Mouse (Mus musculus): ENCODE measurements around the gene Padi4. TPM values are rescaled to one million over a fixed set of nuclear protein-coding genes. Genes with fewer than 3 reads are reported as not detected.

The Padi4 gene
- total and polyA plus RNA-seq, 2 experiments from 2014 or later = 0.06 TPM; not detected in 1

GRCm38 (mm10) chr4:140722710-140723109, 51.3 kb downstream of the Padi4 start:
- no peak for ATAC-seq
- Histone ChIP-seq H3K4me3 (ENCODE audit: low read depth, low read length) (no peak overlapping the region), H3K9me3 (ENCODE audit: low read length) (no peaks in the 10 kb centered on the region), H3K27me3 (ENCODE audit: insufficient read depth, low read length) (no peaks in the 10 kb centered on the region), H3K4me1 (ENCODE audit: insufficient read depth) (no peaks in the 10 kb centered on the region), H3K27ac (ENCODE audit: low read depth, low read length) (no peak overlapping the region), H3K36me3 (ENCODE audit: insufficient read depth) (peaks cover 52% of the 10 kb centered on the region), H3K9ac (no peak overlapping the region), H3K4me2 (ENCODE audit: low read depth) (no peak overlapping the region)
- WGBS = 70% methylated on average over 9 of the region's 9 CpGs
- no peak for TF ChIP-seq CTCF (IDR thresholded peaks at IDR 0.05; ENCODE audit: low read depth)
- DNase-seq = no peak

- Histone ChIP-seq H3K27me3 (ENCODE audit: insufficient read depth, low read length) (no peaks in the 10 kb centered on the region), H3K4me2 (ENCODE audit: low read depth) (no peak overlapping the region), H3K9me3 (ENCODE audit: low read length) (no peaks in the 10 kb centered on the region), H3K4me1 (ENCODE audit: insufficient read depth) (no peaks in the 10 kb centered on the region), H3K9ac (no peak overlapping the region), H3K4me3 (ENCODE audit: low read depth, low read length) (no peak overlapping the region), H3K27ac (ENCODE audit: low read depth, low read length) (no peak overlapping the region), H3K36me3 (ENCODE audit: insufficient read depth) (peaks cover 56% of the 10 kb centered on the region)
- 88% methylated on average over 20 of the region's 20 CpGs for WGBS
- no peak for DNase-seq
- no peak for ATAC-seq
- TF ChIP-seq CTCF (IDR thresholded peaks at IDR 0.05; ENCODE audit: low read depth) = no peak
These were observed 52.0 kb downstream of the Padi4 start for GRCm38 (mm10) chr4:140721968-140722490.

- TF ChIP-seq CTCF (IDR thresholded peaks at IDR 0.05; ENCODE audit: low read depth) = no peak
- 91% methylated on average over 5 of the region's 5 CpGs for WGBS
These were observed 53.9 kb downstream of the Padi4 start for GRCm38 (mm10) chr4:140720091-140720490.

GRCm38 (mm10) chr4:140718436-140718835, 55.6 kb downstream of the Padi4 start:
- DNase-seq (no peak), ATAC-seq (no peak)
- Histone ChIP-seq H3K36me3 (ENCODE audit: insufficient read depth) (peaks cover 77% of the 10 kb centered on the region), H3K27me3 (ENCODE audit: insufficient read depth, low read length) (no peaks in the 10 kb centered on the region), H3K9ac (no peak overlapping the region), H3K27ac (ENCODE audit: low read depth, low read length) (no peak overlapping the region), H3K9me3 (ENCODE audit: low read length) (no peaks in the 10 kb centered on the region), H3K4me1 (ENCODE audit: insufficient read depth) (peaks cover 6% of the 10 kb centered on the region; the same call in 1 of the 2 replicates), H3K4me3 (ENCODE audit: low read depth, low read length) (no peak overlapping the region), H3K4me2 (ENCODE audit: low read depth) (no peak overlapping the region)
- TF ChIP-seq CTCF (IDR thresholded peaks at IDR 0.05; ENCODE audit: low read depth) = no peak
- 95% methylated on average over 9 of the region's 9 CpGs for WGBS

More at GRCm38 (mm10) chr4:140720091-140720490, 53.9 kb downstream of the Padi4 start:
- Histone ChIP-seq H3K9ac (no peak overlapping the region), H3K27me3 (ENCODE audit: insufficient read depth, low read length) (no peaks in the 10 kb centered on the region), H3K36me3 (ENCODE audit: insufficient read depth) (peaks cover 75% of the 10 kb centered on the region), H3K4me2 (ENCODE audit: low read depth) (no peak overlapping the region), H3K4me3 (ENCODE audit: low read depth, low read length) (no peak overlapping the region), H3K27ac (ENCODE audit: low read depth, low read length) (no peak overlapping the region), H3K9me3 (ENCODE audit: low read length) (no peaks in the 10 kb centered on the region), H3K4me1 (ENCODE audit: insufficient read depth) (no peaks in the 10 kb centered on the region)
- no peak for ATAC-seq
- no peak for DNase-seq

GRCm38 (mm10) chr4:140716994-140717393, 57.0 kb downstream of the Padi4 start:
- H3K4me2 ChIP-seq (ENCODE audit: low read depth) = no peak overlapping the region
- TF ChIP-seq CTCF (IDR thresholded peaks at IDR 0.05; ENCODE audit: low read depth) = no peak
- H3K4me3 ChIP-seq (ENCODE audit: low read depth, low read length) = no peak overlapping the region
- H3K27me3 ChIP-seq (ENCODE audit: insufficient read depth, low read length) = no peaks in the 10 kb centered on the region
- ATAC-seq (no peak), DNase-seq (no peak)
- 95% methylated on average over 11 of the region's 11 CpGs for whole genome bisulfite sequencing
- peaks cover 6% of the 10 kb centered on the region; the same call in 1 of the 2 replicates for H3K4me1 ChIP-seq (ENCODE audit: insufficient read depth)
- peaks cover 80% of the 10 kb centered on the region for H3K36me3 ChIP-seq (ENCODE audit: insufficient read depth)
- H3K9me3 ChIP-seq (ENCODE audit: low read length) = no peaks in the 10 kb centered on the region
- H3K27ac ChIP-seq (ENCODE audit: low read depth, low read length) = no peak overlapping the region
- no peak overlapping the region for H3K9ac ChIP-seq

GRCm38 (mm10) chr4:140714586-140714985, 59.5 kb downstream of the Padi4 start:
- Histone ChIP-seq H3K9me3 (ENCODE audit: low read length) (no peaks in the 10 kb centered on the region), H3K27ac (ENCODE audit: low read depth, low read length) (peak overlapping the region; percentile 81), H3K4me1 (ENCODE audit: insufficient read depth) (peaks cover 6% of the 10 kb centered on the region; the same call in 1 of the 2 replicates), H3K36me3 (ENCODE audit: insufficient read depth) (peaks cover 78% of the 10 kb centered on the region), H3K4me2 (ENCODE audit: low read depth) (peak overlapping the region; percentile 21; the same call in 1 of the 2 replicates), H3K4me3 (ENCODE audit: low read depth, low read length) (no peak overlapping the region), H3K9ac (0 out of 2 replicates have a peak overlapping the region, but pooled peaks have one; percentile 18), H3K27me3 (ENCODE audit: insufficient read depth, low read length) (no peaks in the 10 kb centered on the region)
- no peak for DNase-seq
- ATAC-seq = no peak
- TF ChIP-seq CTCF (IDR thresholded peaks at IDR 0.05; ENCODE audit: low read depth) = no peak
- WGBS = 71% methylated on average over 5 of the region's 5 CpGs

- H3K4me3 ChIP-seq (ENCODE audit: low read depth, low read length) = no peak overlapping the region
- TF ChIP-seq CTCF (IDR thresholded peaks at IDR 0.05; ENCODE audit: low read depth) = peak; percentile 98
- 22% methylated on average over 29 of the region's 29 CpGs for WGBS
- peak; percentile 97 for DNase-seq
- peak overlapping the region; percentile 81 for H3K27ac ChIP-seq (ENCODE audit: low read depth, low read length)
- peak overlapping the region; percentile 18; the same call in 1 of the 2 replicates for H3K9ac ChIP-seq
- ATAC-seq = peak; percentile 94
- H3K9me3 ChIP-seq (ENCODE audit: low read length) = no peaks in the 10 kb centered on the region
- no peaks in the 10 kb centered on the region for H3K27me3 ChIP-seq (ENCODE audit: insufficient read depth, low read length)
- peak overlapping the region; percentile 21; the same call in 1 of the 2 replicates for H3K4me2 ChIP-seq (ENCODE audit: low read depth)
- H3K36me3 ChIP-seq (ENCODE audit: insufficient read depth) = peaks cover 81% of the 10 kb centered on the region
- H3K4me1 ChIP-seq (ENCODE audit: insufficient read depth) = peaks cover 6% of the 10 kb centered on the region; the same call in 1 of the 2 replicates
These were observed 60.3 kb downstream of the Padi4 start for GRCm38 (mm10) chr4:140713480-140714365.
